Mouse (Mus musculus) liver, embryonic 15.5 days (tissue): ENCODE results near the gene Degs1. TPM values are rescaled to one million over a fixed set of nuclear protein-coding genes. Genes with fewer than 3 reads are reported as not detected.

Experiments
- ATAC-seq: fragments of 200-750 bp; cut with Nextera tagmentation; 2 replicates; pipeline ENCODE4 v1.8.0; 2017; ENCODE audit warnings: moderate number of reproducible peaks, mild to moderate bottlenecking, moderate library complexity; ENCODE audit not compliant: insufficient read depth
- H3K27ac ChIP-seq: fragments of 300-500 bp; sonication (generic); replicated peaks from 2 replicates; pipeline ENCODE4 v1.5.1; 2015; ENCODE audit warnings: mild to moderate bottlenecking, inconsistent platforms
- H3K27me3 ChIP-seq: fragments of 300-500 bp; sonication (generic); 2 replicates; pipeline ENCODE4 v1.6.1; 2015; ENCODE audit warnings: mild to moderate bottlenecking, inconsistent platforms
- H3K36me3 ChIP-seq: fragments of 300-500 bp; sonication (generic); replicated peaks from 2 replicates; pipeline ENCODE4 v1.6.1; 2015; ENCODE audit warnings: moderate library complexity, mild to moderate bottlenecking, inconsistent platforms
- H3K4me1 ChIP-seq: fragments of 300-500 bp; sonication (generic); replicated peaks from 2 replicates; pipeline ENCODE4 v1.6.1; 2015; ENCODE audit warnings: inconsistent platforms
- H3K4me2 ChIP-seq: fragments of 300-500 bp; sonication (generic); 2 replicates; pipeline ENCODE4 v1.6.1; 2015; ENCODE audit warnings: moderate library complexity, mild to moderate bottlenecking, inconsistent platforms
- H3K4me3 ChIP-seq: fragments of 300-500 bp; sonication (generic); replicated peaks from 2 replicates; pipeline ENCODE4 v1.5.1; 2015; ENCODE audit warnings: mild to moderate bottlenecking, inconsistent platforms
- H3K9ac ChIP-seq: fragments of 300-500 bp; sonication (generic); 2 replicates; pipeline ENCODE4 v1.6.1; 2015; ENCODE audit warnings: moderate library complexity, mild to moderate bottlenecking, inconsistent platforms
- H3K9me3 ChIP-seq: fragments of 300-500 bp; sonication (generic); replicated peaks from 2 replicates; pipeline ENCODE4 v1.6.1; 2016; ENCODE audit warnings: inconsistent platforms
- WGBS: fragments of 180-500 bp; shearing (Covaris S2); methylation state at CpG from one replicate; pipeline ENCODE4 v1.1.7; 2015; ENCODE audit warnings: mixed read lengths; ENCODE audit not compliant: insufficient replicate concordance; 5-methylcytosine and 5-hydroxymethylcytosine counted together
- polyA plus RNA-seq: library from polyadenylated mRNA; unstranded; fragments of >200 nt; fragmentation: Nextera tagmentation; extraction: Ambion mirVana; gene quantifications from 2 replicates; pipeline ENCODE4 v1.2.1, GENCODE M21; 2015

The Degs1 gene
- polyA plus RNA-seq, 1 experiment from 2014 or later, result 78.2 TPM

DNA sequence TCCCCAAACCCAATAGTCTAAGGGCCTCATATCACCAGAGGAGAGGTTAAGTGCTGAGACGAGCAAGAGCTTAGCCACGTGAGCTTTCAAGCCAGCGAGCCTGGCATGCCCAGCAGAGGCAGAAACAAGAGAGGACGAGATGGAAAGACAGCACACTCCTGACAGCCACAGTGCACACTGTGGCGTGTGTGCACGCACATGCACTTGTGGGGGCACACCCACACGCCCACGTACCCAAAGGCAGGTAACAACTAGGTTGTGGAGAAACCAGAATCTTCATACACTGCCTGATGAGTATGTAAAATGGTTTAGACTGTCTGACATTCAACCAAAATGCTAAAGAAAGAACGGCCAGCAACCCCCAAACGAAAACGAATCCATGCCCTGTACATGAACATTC is 2.0 kb downstream of the Degs1 start:
- 65% methylated on average over 11 of the region's 11 CpGs for WGBS
- H3K4me1 ChIP-seq, result peaks cover 46% of the 10 kb centered on the region
- no peaks in the 10 kb centered on the region for H3K9me3 ChIP-seq
- H3K9ac ChIP-seq, result peak overlapping the region; percentile 95; the same call in 1 of the 2 replicates
- H3K36me3 ChIP-seq, result peaks cover 46% of the 10 kb centered on the region
- H3K4me2 ChIP-seq, result peak overlapping the region; percentile 94
- no peak for ATAC-seq
- peak overlapping the region; percentile 95 for H3K27ac ChIP-seq
- H3K27me3 ChIP-seq, result no peaks in the 10 kb centered on the region
- H3K4me3 ChIP-seq, result peak overlapping the region; percentile 88

DNA sequence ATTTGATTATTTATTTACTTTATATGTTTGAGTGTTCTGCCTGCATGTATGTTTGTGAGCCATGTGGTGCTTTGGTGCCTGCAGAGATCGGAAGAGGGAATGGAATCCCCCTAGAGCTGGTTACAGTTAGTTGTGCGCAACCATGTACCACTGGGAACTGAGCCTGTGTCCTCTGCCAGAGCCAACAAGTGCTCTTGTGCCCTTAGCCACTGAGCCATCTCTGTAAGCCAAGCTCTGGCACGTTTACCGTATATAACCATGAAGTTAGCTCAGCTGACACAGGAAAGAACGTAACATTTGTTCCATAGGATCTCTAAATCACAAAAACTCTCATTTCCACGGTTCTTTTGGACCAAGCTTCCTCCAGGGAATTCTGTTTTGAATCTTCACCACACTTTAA is 2.6 kb downstream of the Degs1 start:
- H3K4me3 ChIP-seq, result no peak overlapping the region
- H3K27ac ChIP-seq, result peak overlapping the region; percentile 95; the same call in 1 of the 2 replicates
- no peak for ATAC-seq

DNA sequence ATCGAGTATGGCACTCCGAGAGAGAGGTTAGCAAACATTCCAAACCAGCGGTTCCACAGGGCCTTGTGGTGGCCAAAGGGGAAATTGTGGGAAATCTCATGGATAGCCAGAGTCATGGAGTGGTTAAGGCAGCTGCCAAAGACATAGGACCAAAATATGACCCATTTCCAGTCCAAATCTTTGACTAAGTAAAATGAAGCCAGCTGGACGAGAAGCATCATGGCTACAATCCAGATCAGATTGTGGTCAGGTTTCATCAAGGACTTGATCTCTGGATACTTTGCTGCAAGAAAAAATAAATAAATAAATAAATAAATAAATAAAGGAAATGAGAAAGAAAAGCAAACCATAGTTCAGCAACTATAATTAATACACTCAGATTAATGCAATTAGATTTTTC is 3.2 kb downstream of the Degs1 start:
- Histone ChIP-seq H3K36me3 (peaks cover 58% of the 10 kb centered on the region), H3K4me2 (no peak overlapping the region), H3K9me3 (no peaks in the 10 kb centered on the region), H3K27ac (no peak overlapping the region), H3K4me3 (no peak overlapping the region), H3K4me1 (peaks cover 40% of the 10 kb centered on the region), H3K9ac (no peak overlapping the region), H3K27me3 (no peaks in the 10 kb centered on the region)
- WGBS, result 81% methylated on average over 4 of the region's 4 CpGs
- no peak for ATAC-seq

More for the DNA sequence above, 2.6 kb downstream of the Degs1 start:
- peaks cover 51% of the 10 kb centered on the region for H3K36me3 ChIP-seq
- no peaks in the 10 kb centered on the region for H3K27me3 ChIP-seq
- WGBS, result 86% methylated on average over 6 of the region's 6 CpGs
- peaks cover 46% of the 10 kb centered on the region for H3K4me1 ChIP-seq
- H3K4me2 ChIP-seq, result peak overlapping the region; percentile 94; the same call in 1 of the 2 replicates
- no peaks in the 10 kb centered on the region for H3K9me3 ChIP-seq
- no peak overlapping the region for H3K9ac ChIP-seq

DNA sequence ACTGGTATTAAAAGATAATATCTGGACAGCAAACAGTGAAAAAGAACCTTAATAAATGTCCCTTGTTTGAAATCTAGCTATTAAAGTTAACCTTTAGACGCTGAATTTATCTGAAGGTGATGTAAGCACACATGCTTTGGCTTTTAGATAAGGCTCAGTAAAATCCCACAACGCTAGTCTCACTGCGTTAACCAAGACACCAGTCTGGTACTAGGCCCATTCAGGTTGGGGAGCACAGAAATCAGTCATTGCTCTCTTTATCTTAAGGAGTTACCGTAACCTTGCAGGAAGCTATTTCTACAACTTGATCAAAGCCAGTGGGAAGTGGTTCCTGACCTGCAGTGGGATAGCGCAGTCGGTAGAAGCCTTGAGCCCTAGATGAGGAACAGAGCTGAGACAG is 7.5 kb downstream of the Degs1 start:
- Histone ChIP-seq H3K36me3 (peaks cover 69% of the 10 kb centered on the region), H3K4me3 (no peak overlapping the region), H3K9ac (no peak overlapping the region), H3K27ac (no peak overlapping the region), H3K4me2 (no peak overlapping the region), H3K9me3 (no peaks in the 10 kb centered on the region), H3K4me1 (peaks cover 6% of the 10 kb centered on the region; the same call in 1 of the 2 replicates), H3K27me3 (no peaks in the 10 kb centered on the region)
- 56% methylated on average over 6 of the region's 6 CpGs for WGBS
- ATAC-seq, result no peak

DNA sequence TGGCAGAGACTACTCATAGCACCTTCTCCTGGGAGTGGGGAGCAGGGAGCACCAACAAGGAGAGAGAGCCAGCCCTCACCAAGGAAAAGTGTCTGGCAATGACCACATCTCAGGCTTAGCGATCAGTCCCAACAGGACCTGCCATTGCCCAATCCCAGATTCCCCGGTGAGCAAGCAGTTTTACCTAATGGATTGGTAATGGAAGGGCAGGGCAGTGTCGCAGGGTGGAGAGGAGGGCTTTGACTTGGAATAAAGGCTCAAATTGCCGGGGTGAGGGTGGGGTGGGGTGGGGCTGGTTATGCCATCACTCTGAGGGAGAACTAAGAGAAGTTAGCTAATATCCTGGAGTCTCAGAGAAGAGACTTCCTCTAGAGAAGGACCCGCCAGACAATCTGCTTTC is 11.0 kb downstream of the Degs1 start:
- Histone ChIP-seq H3K27ac (0 out of 2 replicates have a peak overlapping the region, but pooled peaks have one; percentile 24), H3K4me3 (no peak overlapping the region), H3K4me1 (peaks cover 10% of the 10 kb centered on the region; the same call in 1 of the 2 replicates), H3K9ac (no peak overlapping the region), H3K36me3 (peaks cover 37% of the 10 kb centered on the region), H3K27me3 (no peaks in the 10 kb centered on the region), H3K4me2 (no peak overlapping the region), H3K9me3 (no peaks in the 10 kb centered on the region)
- WGBS, result 60% methylated on average over 5 of the region's 5 CpGs
- no peak for ATAC-seq

DNA sequence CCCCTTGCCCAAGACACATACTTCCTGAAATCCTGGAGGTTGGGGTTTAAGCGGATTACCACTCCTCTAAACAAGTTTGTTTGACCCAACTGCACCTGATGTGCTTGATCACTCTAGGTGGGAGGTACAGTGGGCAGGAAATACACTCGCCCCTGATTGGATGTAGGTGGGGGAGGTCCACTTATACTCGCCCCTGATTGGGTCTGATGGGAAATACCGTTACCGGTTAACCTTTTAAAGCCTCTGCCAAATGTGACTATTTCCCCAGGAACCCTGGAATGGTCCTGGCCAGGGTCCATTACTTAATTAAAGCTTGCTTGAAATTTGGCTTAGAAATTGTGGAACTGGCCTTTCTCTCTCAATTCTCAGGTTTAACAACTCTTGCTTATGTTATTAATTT is 11.5 kb downstream of the Degs1 start:
- Histone ChIP-seq H3K9me3 (no peaks in the 10 kb centered on the region), H3K4me2 (no peak overlapping the region), H3K4me3 (no peak overlapping the region), H3K36me3 (peaks cover 34% of the 10 kb centered on the region), H3K4me1 (peaks cover 10% of the 10 kb centered on the region; the same call in 1 of the 2 replicates), H3K27ac (no peak overlapping the region), H3K9ac (no peak overlapping the region), H3K27me3 (no peaks in the 10 kb centered on the region)
- WGBS, result 74% methylated on average over 5 of the region's 5 CpGs
- ATAC-seq, result no peak

DNA sequence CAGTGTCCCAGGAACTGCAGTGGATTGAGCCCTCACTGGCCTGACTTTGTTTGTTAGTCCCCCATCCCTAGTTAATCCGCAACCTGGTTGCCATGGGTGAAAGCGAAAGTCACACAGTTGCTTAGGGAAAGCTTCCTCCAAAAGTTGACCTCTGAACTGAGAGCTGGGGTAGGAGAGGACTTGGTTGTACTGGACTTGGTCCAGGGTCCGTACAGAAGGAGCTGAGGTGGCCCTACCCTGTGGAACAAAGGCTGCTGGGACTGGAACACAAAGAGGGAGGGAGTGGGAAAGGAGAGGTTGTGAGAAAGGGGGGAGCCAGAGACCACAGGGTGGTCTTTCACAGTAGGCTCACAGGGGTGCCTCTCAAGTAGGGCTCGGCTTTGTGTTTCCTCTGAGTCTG is 14.3 kb downstream of the Degs1 start:
- peak; percentile 81 for ATAC-seq
- Histone ChIP-seq H3K4me2 (no peak overlapping the region), H3K9me3 (no peaks in the 10 kb centered on the region), H3K4me1 (peaks cover 10% of the 10 kb centered on the region; the same call in 1 of the 2 replicates), H3K27me3 (no peaks in the 10 kb centered on the region), H3K4me3 (no peak overlapping the region), H3K36me3 (peaks cover 6% of the 10 kb centered on the region; the same call in 1 of the 2 replicates), H3K27ac (0 out of 2 replicates have a peak overlapping the region, but pooled peaks have one; percentile 33), H3K9ac (no peak overlapping the region)
- 57% methylated on average over 4 of the region's 4 CpGs for WGBS

DNA sequence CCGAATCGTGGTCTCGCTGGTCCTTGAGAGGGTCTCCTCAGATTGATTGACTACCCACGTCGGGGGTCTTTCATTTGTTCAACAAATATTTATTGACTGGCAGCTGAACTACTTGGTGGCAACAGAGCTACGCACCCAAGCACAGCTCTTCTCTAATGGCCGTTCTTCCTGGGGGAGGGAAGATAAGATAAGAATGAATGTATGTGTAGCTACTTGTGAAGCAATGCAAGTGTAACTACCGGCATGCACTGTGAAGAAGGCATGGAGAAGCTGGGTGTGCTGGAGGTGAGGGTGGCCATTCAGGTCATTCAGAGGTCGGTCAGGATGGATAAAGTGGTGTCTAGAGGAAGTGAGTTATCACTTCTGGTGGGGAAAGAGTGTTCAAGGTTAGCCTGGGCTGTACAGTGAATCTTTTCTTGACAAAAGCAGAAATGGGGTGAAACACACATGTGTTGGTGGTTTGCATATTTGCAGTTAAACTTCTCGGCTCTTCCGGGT is 16.5 kb downstream of the Degs1 start:
- Histone ChIP-seq H3K36me3 (no peaks in the 10 kb centered on the region), H3K9me3 (no peaks in the 10 kb centered on the region), H3K4me1 (peaks cover 7% of the 10 kb centered on the region; the same call in 1 of the 2 replicates), H3K27ac (no peak overlapping the region), H3K9ac (no peak overlapping the region), H3K27me3 (no peaks in the 10 kb centered on the region), H3K4me2 (no peak overlapping the region), H3K4me3 (no peak overlapping the region)
- ATAC-seq, result no peak
- WGBS, result 68% methylated on average over 11 of the region's 11 CpGs

DNA sequence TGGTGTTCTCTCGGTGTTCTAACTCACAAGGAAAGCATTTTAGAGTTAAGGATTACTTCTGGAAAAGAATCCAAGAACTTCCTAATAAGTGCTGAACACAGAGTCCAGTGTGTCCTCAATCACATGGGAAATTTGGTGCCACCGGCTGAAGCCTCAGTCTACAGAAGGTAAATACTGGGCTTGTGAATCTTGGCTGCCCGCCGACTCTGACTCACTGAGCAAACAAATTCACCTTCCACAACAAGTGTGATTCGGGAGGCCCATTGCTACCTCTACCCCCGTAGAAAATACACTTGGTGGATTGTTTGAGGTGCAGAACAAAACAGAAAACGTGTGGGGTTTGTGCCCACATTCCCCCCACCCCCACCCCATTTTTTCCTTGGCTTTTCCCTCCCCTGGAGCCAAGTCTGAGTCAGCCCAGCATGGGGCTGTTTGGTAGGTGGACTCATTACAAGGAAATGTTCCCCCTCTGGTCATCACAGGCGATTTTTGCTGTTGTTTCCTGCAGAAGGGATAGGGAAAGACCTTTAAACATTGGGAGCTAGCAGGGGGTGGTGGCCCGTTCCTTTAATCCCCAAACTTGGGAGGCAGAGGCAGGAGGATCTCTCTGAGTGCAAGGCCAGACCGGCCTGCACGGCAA is 26.4 kb downstream of the Degs1 start:
- Histone ChIP-seq H3K4me1 (no peaks in the 10 kb centered on the region), H3K36me3 (no peaks in the 10 kb centered on the region), H3K27me3 (no peaks in the 10 kb centered on the region), H3K9me3 (no peaks in the 10 kb centered on the region), H3K9ac (no peak overlapping the region), H3K27ac (no peak overlapping the region), H3K4me2 (no peak overlapping the region), H3K4me3 (no peak overlapping the region)
- ATAC-seq, result peak; percentile 42; the same call in 1 of the 2 replicates
- 64% methylated on average over 11 of the region's 11 CpGs for WGBS

DNA sequence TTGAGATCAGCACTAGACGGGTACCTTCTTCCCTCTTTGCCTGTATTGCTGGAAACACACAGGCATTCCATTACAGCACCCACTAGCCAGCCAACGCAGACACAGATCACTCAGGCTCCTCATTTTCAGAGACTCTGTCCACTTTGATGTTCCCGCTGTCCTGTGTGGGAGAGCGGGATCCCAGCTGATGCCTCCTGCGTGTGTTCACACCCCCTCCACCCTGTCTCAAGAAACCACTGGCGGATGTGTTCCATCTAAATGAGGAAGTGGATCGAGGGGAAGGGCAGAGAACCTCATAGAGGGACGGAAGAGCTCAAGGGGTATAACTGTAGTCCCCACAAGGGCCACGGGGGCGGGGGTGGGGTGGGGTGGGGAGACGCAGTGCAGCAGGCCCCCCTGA is 27.6 kb downstream of the Degs1 start:
- H3K4me1 ChIP-seq, result no peaks in the 10 kb centered on the region
- H3K4me2 ChIP-seq, result no peak overlapping the region
- H3K27ac ChIP-seq, result no peak overlapping the region
- no peak overlapping the region for H3K4me3 ChIP-seq
- 28% methylated on average over 11 of the region's 11 CpGs for WGBS
- H3K27me3 ChIP-seq, result no peaks in the 10 kb centered on the region
- H3K9ac ChIP-seq, result no peak overlapping the region
- no peaks in the 10 kb centered on the region for H3K9me3 ChIP-seq
- H3K36me3 ChIP-seq, result no peaks in the 10 kb centered on the region
- ATAC-seq, result peak; percentile 28; the same call in 1 of the 2 replicates

DNA sequence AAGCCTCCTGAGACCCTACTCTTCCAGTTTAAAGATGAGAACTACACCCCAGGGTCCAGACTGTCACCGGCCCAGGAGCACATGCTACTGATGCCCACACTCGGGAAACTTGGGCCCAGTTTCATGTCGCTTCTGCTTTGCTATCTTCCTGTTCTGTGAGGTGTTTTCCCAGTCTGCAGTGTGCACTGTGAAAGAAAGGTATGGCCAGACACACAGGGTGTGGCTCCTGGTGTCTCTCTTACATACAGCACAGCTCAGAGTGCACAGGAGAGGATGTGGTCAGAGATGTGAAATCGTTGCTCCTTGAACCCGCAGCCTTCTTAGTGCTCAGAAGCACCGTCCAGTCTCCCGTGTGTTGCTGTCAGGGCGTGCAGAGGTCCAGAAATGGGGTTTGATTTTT is 28.0 kb downstream of the Degs1 start:
- Histone ChIP-seq H3K36me3 (no peaks in the 10 kb centered on the region), H3K4me3 (no peak overlapping the region), H3K4me1 (no peaks in the 10 kb centered on the region), H3K9ac (no peak overlapping the region), H3K9me3 (no peaks in the 10 kb centered on the region), H3K27me3 (no peaks in the 10 kb centered on the region), H3K27ac (no peak overlapping the region), H3K4me2 (no peak overlapping the region)
- 32% methylated on average over 8 of the region's 8 CpGs for whole genome bisulfite sequencing
- ATAC-seq, result no peak
